Mouse (Mus musculus) frontal cortex, postnatal 14 days (tissue): ENCODE data around the gene Mob3b.

Experiments
- DNase-seq, 2 experiments: peaks; one replicate each; pipeline ENCODE4 v3.0.0; 2022; ENCODE audit warnings: low spot score in 2 of 2

Gene Mob3b

GRCm38 (mm10) chr4:35156751-35157611 is at the start of gene Mob3b:
Mob3b (minus strand) TSS chr4:35157484.
- DNase-seq: peak; percentile 48 to 80

- no peak for DNase-seq
These were observed 47.4 kb upstream of the Mob3b start for GRCm38 (mm10) chr4:35204659-35205058.

- DNase-seq: no peak
These were observed 46.4 kb upstream of the Mob3b start for GRCm38 (mm10) chr4:35203724-35204123.

- DNase-seq: no peak
These were observed 44.4 kb upstream of the Mob3b start for GRCm38 (mm10) chr4:35201700-35202099.

DNA sequence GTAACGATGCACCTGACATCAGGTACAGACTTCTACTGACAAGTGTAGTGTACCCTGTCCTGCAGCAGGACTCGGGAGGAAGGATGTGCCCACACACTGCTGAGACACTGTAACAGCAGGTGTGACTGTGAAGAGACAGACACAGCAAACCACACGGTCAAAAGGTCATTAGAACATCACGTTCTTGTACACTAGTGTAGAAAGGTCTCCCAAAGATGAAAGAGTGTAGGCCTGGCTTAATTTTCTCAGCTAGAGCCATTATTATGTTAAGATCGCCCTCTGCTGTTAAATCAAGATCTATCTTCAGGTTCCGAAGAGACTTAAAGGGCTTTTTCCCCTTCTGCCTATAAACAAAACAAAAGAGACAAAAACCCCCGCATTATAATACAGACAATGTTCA is 35.4 kb upstream of the Mob3b start:
- no peak for DNase-seq

DNA sequence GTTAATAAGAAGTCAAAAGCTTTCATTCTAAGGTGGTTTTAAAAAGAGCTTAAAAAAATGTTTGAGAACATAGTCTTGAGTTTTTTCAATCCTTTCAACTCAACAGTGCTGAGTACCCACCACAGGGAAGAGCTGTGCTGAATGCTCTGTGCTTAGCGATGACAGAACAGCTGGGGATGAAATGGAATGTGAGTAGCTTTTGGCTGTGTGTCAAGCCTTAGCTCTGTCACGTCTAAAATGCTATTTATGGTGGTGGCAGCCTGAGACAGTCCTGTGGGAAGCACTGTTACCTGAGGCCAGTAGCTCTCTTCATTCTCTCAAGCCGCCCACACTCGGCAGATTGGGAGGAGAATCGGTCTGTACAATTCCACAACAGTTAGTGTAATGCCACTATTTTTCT is 32.5 kb upstream of the Mob3b start:
- DNase-seq: peak in 1 of 2 experiments; percentile 14

- no peak for DNase-seq
These were observed 30.5 kb upstream of the Mob3b start for GRCm38 (mm10) chr4:35187617-35188326.

GRCm38 (mm10) chr4:35177926-35178645 is 20.8 kb upstream of the Mob3b start:
- no peak for DNase-seq

- DNase-seq: no peak
These were observed 18.3 kb upstream of the Mob3b start for GRCm38 (mm10) chr4:35175566-35175965.

DNA sequence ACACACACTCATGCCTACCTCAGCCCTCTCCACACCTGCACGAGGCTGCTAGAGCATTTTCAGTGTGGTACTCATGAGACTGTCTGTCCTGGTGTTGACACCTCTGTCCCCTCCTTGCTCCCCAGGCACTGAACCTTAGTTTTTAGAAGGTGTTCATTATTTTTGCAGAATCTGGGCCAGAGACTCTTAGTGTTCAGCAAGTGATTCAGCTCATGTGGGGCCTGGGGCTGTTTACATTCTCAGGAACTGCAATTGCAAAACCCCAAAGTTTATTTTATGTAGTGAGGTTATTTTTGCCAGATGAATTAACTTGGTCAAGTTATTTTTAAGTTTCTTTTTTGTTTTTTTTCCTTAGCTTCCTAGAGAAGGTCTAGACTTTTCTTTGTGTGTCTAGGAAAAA is 16.3 kb upstream of the Mob3b start:
- no peak for DNase-seq

- no peak for DNase-seq
These were observed 15.2 kb upstream of the Mob3b start for GRCm38 (mm10) chr4:35172471-35172870.

DNA sequence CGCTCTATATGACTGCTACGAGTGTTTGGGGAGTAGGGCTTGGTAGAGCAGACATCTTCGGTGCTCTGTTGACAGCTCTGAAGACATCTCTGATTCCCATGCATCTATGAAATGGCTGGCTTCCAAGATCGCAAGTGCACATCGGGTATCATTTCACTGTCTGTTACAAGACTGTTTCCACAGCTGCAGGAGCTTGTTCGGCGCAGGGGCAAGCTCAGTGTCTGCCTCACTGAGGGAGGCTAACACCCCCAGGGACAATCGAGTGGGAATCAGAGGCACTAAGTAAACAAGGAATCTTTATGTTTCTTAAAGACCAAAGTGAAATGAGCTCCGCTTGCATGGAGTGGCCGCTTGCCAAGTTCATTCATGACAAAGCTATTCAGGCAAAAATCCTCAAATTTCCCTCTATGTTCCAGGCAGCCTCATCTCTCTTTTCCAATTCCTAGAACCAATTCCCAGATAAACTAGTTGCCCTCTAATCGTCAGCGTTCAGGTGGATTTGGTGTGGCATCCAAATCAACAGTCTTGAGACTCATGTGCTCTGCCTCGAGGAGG is 12.4 kb upstream of the Mob3b start:
- no peak for DNase-seq

DNA sequence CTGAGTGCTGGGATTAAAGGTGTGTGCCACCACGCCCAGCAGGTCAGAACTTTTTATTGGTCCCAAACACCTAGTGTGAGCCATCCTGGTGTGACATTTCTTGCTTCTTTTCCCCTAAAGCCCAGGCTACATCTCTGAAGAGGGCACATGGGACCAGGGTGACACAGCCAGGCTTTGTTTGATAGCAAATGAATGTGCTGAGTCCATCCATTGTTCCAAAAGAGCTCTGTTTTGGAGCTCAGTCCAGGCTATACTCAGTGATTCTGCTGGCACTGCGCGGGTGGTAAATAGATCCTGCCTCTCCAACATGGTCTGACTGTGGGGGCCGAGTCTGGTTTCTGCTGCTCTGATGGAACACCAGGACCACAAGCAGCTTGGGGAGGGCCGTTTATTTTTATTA is 10.6 kb upstream of the Mob3b start:
- DNase-seq: no peak

GRCm38 (mm10) chr4:35165947-35166346 is 8.7 kb upstream of the Mob3b start:
- DNase-seq: no peak

GRCm38 (mm10) chr4:35165275-35165674 is 8.0 kb upstream of the Mob3b start:
- DNase-seq: no peak

GRCm38 (mm10) chr4:35157815-35158214 is 531 bp upstream of the Mob3b start:
- DNase-seq: no peak

DNA sequence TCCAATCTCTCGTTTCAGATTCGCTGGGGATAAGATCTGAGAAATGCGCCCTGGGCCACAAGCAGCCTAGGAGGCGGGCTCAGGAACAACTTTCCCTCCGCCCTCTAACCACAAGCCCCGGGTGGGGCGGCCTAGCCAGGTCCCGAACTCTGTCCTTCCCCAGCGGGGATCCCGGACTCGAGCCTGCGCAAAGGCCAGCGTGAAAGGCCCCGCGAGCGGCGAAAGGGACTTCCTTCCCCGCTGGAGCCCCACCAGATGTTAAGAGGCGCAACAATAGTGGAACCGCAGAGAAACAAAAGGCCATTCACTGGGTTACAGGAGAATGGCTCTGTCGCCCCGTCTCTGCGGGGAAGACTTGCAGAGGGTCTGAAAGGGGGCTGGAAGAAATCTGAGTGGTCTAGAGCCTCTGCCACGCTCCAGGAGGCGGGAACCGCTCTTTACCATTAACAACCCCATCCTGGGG is 1.1 kb downstream of the Mob3b start:
- peak; percentile 15 to 18 for DNase-seq

DNA sequence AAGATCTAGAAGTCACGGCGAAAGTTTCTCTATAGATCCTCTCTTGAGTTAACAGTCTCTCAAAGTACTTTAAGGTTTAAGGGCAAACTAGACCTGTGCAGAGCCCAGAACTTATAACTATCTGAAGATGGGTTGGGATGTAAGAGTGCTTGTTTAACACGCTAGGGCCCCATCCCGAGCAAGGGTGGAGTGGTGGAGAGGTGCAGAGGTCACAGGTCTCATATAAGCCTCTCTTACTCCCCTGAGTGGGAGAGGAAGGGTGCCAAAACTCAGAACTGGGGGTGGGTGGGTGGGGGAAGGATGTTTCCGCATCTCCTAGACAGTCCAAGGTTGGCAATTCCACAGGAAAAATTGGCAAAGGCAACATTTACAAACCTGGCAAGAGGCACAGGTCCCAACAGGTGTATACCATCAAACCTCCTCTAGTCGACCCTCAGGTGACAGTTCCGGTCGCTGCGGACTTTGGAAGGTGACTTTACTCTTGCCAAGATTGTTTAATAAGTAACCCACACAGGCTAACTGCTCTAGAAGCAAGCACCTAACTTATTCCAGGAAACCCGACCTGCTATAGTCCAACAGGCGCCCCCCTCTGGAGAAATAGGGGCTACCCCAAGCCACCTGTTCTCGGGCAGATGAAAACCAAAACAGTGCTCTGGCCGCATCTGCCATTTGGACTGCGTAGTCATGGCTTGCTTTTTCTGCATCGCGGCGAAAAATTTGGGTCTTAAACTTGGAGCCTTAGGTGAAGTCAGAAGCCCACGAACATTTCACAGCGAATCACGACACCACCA is 2.0 kb downstream of the Mob3b start:
- no peak for DNase-seq

DNA sequence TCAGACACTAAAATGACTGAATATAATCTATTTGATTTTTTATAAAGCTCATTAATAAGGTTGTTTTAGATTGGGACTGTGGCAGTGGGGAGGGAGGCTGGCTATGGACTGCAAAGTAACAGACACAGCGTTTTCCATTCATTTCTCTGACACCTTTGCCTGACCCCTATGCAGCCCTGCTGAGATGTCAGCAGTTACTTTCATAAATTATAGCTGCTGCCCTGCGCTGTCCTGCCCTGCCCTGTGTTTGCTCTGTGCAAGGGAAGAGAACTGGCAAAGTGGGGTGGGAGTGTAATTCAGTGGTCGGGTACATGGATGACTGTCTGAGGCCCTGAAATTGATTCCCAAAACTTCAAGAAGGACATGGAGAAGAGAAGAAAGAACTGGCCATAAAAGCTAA is 3.2 kb downstream of the Mob3b start:
- DNase-seq: no peak

GRCm38 (mm10) chr4:35151756-35152155 is 5.5 kb downstream of the Mob3b start, which contains the start of gene Ifnk:
Ifnk (plus strand) TSS chr4:35152056.
- DNase-seq: no peak

GRCm38 (mm10) chr4:35150706-35151105 is 6.6 kb downstream of the Mob3b start:
- no peak for DNase-seq
